Mouse (Mus musculus) gastrocnemius, adult 8-10 months (tissue): ENCODE measurements around the gene Lhb. TPM values are rescaled to one million over a fixed set of nuclear protein-coding genes. Genes with fewer than 3 reads are reported as not detected.

Experiments used
- DNase-seq, 2 experiments: peaks; one replicate each; pipeline ENCODE4 v3.0.0; 2022; ENCODE audit warnings: low spot score in 2 of 2
- total RNA-seq, 4 experiments: library from RNA; stranded (reverse); gene quantifications; 2 replicates each; pipeline ENCODE4 v1.2.4; 2022

Gene Lhb
- total RNA-seq, 4 experiments from 2014 or later = 0.46 to 0.61 TPM; not detected in 2

DNA sequence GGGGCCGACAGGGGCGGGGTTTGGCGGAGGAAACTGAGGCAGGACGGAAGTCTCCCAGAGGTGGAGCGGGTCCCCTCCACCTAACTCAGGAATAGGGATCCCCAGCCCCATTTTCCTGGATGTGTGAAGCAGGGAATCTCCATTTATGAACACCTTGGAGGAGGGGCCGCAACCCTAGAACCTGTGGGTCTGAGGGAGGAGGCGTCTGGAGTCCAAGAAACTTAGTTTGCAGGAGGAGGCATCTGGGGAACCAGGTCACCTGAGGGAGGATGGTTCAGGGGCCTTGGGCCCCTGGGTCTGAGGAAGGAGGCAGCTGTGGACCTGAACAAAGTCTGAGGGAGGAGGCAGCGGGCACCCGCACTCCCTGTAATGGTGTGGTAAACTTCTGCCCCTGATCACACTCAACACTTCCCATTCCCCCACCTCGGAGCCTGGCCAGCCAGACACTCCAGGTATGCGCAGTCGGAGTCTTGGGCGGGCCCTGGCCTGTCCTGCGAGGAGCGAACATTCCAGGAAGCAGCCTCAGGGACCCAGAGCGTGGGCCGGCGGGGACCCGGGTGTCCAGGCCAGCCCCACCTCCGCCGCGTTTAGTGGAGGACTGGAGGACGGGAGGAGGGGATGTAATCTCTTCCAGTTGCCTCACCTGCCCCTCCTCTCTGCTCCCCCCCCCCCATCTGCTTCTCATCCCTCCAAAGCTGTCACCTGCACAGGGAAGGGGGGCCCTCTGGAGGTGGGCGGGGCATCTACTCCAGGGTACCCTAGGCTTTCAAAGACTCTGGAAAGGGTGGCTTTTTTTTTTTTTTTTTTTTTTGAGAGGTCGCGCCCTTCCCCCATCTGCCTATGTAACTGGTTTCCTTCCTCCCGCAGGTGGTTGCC, 6.5 kb upstream of the Lhb start:
- peak in 1 of 2 experiments; percentile 7 for DNase-seq

DNA sequence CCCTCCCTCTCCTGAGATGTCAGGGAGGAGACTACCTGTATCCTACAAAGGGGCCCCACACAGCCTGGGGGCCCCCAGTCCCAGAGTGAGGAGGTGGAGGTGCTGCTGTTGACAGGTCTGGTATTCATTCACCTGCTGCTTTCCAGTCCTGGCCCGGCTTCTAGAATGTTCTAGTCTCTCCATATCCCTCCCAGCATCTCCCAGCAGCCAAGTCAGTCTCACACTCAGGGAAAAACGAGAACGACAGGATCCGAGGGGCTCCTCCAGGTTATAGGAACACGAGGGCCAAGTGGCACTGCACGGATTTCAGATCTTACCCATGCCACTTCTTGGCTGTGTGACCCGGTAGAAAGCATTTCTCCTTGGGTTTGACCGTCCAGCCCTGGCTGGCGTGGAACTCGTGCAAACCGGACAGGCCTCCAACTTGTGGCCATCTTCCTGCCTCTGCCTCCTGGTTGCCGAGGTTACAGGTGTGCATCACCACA, 5.8 kb upstream of the Lhb start:
- no peak for DNase-seq

- DNase-seq = no peak
Observed at GRCm38 (mm10) chr7:45415636-45416035, 5.0 kb upstream of the Lhb start.

- no peak for DNase-seq
Observed at GRCm38 (mm10) chr7:45417962-45418492, 2.6 kb upstream of the Lhb start.

DNA sequence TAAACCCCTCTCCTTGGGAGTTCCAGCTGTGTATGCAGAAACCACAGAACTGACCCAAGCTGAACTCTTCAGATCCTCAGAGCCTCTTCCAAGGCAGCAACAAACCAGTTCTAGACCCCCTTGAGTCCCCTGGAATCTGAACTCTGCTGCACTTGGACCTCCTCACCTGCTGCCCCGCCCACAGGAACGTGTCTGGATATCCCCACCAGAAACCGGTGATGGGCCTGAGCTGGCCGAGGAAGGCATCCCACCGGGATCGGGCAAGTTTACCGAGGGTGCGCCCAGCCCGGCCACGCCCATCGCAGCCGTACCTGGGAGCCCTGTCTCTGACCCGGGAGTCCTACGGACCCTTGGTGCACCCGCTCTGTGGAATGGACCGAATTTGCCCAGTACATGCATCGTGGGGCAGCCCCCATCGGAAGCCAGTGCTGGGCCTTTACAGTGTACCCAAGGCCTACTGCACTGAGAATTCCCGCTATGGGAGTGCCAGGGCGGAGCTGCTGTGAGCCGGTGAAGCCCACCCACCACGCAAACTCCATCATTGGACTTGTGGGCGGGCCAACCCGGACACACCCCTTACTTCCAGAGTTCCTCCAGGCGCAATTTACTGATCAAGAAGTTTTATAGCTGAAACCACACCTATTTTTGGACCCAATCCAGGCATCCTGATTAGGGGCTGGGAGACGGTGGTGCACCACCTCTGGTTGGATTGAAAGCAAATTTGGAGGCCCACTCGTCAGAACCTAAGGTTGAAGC, 583 bp upstream of the Lhb start:
- DNase-seq = no peak

- no peak for DNase-seq
Observed at GRCm38 (mm10) chr7:45421194-45421593, 574 bp downstream of the Lhb start.

GRCm38 (mm10) chr7:45426556-45426955, 5.9 kb downstream of the Lhb start:
- DNase-seq = peak in 1 of 2 experiments; percentile 69

DNA sequence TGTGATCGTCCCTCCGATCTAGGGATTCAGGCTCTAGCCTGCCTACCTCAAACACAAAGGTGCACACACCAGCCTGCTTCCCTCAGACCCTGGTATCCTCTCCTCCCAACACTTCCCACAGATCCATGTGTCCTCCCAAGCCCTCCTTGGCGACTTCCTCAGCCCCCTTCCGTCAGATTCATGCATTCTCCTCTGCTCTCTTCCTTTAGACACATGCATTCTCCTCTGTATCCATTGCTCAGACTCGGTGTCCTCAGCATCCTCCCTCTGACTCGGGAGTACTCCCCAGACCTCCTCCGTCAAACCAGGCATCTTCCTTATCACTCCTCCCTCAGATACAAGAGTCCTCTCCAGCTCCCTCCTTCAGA, 13.2 kb downstream of the Lhb start:
- DNase-seq = no peak

DNA sequence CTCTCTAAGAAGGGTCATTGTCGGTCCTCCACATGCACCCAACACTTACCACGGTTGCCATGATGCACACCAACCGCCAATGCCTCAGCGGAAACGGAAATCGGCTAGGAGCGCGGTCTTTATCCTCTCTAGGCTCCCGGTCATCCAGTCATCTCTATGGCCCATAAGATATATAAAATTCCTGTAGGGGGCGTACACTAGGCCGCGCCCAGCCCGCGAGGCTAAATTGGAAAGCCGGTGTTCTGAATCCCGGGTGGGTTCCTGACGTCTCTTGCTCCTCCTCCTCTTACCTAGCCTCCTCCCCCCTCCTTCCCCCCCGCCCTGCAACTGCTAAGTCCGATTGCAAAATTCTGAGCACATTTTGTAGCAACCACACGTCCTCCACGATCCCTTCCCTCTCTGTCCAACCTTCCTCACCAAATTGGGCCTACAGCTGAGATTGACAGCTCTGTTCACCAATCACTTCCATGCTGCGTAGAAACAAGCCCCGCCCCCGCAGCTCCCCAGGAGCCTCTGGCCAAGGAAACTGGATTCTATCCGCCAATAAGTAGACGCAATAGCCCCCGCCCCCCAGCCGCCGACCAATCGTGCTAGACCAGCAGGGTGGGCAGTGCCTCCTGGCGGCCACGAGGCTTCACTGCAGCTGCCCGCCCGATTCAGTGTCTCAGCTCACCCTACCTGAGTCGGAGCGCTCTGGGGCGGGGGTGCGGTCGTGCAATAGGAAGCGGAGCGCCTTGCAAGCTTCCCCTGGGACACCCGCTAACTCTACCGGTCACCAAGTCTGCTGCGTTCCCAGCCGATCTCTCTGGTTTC, 13.8 kb downstream of the Lhb start, which contains the start of gene Gys1:
TSS of gene Gys1 (plus strand) at position 642 of the 813 bp plus-strand sequence.
- DNase-seq = peak; percentile 100

GRCm38 (mm10) chr7:45435038-45435437, 14.4 kb downstream of the Lhb start:
- peak in 1 of 2 experiments; percentile 55 for DNase-seq

DNA sequence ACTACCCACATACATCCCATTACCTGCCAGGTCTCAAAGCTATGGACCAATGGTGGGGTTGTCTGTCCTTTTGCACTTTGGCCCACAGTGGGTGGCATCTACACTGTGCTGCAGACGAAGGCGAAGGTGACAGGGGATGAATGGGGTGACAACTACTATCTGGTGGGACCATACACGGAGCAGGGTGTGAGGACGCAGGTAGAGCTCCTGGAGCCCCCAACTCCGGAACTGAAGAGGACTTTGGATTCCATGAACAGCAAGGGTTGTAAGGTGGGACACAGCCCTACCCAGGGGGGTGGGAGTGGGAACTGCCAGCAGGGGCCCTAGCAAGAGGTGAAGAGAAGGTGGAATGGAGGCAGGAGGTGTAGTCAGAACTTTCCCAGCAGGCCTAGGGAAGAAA, 15.8 kb downstream of the Lhb start:
- DNase-seq = no peak

DNA sequence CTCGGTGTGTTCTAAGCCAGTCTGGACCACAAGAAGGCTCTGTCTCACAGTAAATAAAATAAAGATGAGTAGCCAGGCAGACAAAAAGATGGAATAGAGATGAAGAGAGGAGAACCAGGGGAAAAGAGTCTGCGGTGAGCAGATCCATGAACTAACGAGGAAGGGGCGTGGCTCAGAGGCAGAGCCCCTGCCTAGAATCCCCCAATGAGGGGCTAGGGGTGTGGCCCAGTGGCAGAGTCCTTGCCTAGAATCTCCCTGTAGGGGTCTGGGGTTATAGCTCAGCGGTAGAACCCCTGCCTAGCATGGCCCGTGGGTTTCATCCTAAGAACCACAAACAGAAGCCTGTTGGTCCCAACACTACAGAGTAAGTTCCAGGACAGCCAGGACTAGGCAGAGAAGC, 16.4 kb downstream of the Lhb start:
- DNase-seq = no peak

DNA sequence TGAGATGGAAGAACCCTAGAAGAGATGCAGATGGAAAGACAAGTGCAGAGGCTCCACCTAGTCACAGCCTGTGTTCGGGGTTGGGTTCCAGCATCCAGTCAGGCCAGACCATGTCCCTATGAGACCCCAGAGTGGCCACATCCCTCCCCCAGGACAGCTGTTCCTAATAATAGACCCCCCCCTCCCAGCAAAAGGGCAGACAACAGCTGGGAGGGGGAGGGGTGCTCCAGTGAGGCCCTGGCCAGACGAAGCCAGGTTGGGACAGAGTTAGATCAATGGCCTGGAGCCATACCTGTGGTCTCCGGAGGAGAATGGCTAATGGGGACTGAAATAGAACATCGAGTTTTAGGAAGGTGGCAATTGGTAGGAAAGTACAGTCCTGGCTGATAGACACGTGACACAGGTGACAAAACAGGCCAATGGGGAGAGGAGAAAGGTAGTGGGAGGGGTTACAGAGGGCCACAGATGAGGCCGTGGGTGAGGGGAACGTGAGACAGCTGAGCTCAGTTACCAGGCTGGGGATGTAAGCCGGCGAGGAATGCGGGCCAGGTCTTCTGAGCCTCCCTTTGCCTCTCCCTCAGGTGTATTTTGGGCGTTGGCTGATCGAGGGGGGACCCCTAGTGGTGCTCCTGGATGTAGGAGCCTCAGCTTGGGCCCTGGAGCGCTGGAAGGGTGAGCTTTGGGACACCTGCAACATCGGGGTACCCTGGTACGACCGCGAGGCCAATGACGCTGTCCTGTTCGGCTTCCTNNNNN, 17.1 kb downstream of the Lhb start, which contains the start of gene Ruvbl2:
TSS of gene Ruvbl2 (minus strand) at position 576 of the 756 bp plus-strand sequence.
- peak; percentile 66 to 81 for DNase-seq

DNA sequence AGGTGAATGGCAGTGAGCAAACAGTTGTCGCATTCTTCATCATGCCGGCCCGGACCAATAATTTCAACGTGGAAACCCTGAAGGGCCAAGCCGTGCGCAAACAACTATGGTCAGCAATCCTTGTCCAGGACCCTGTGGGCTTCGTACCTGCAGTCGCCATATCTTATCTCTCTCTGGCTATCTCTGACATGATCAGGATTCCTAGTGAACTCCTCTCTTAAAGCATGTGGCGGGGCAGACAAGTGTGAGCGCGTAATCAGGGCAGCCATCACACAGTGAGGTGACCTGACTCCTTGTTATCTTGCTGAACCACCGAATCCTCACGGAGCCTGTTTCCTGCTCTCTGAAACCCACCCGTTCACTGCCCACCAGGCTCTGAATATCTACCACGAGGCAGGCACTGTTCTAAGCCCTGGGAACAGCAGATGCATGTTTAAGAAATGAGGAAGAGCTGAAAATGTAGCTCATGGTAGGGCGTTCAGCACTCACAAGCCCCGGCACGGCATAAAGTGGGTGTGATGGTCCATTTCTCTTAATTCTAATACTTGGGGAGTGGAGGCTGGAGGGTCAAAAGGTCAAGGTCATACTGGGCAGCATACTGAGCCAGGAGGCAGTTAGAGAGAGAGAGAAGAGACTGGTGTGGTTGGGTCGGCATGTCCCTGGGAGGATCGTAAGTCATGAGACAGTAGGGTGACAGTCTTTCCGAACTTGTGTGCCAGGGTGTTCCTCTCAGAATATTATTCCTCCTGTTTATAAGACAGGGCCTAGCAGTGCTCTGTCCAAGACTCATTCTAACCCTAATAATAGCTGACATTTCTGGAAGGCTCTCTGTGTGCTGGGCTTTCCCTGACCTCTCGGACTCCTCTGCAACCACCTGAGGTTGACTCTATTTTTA, 23.2 kb downstream of the Lhb start:
- peak in 1 of 2 experiments; percentile 37 for DNase-seq

- no peak for DNase-seq
Observed at GRCm38 (mm10) chr7:45446589-45446988, 26.0 kb downstream of the Lhb start.

GRCm38 (mm10) chr7:45447325-45447990, 26.8 kb downstream of the Lhb start:
- DNase-seq = peak in 1 of 2 experiments; percentile 22

DNA sequence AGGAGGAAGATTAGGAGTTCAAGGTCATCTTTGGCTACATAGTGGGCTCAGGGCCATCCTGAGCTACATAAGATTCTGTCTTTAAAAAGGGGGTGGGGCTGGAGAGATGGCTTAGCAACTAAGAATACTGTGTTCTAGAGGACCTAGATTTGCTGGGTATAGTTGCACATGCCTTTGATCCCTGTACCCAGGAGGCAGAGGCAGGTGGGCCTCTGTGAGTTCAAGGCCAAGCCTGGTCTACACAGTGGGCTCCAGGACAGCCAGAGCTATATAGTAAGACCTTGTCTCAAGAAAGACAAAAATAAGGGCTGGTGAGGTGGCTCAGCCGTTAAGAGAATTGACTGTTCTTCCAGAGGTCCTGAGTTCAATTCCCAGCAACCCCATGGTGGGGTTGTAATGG, 29.4 kb downstream of the Lhb start:
- DNase-seq = no peak

DNA sequence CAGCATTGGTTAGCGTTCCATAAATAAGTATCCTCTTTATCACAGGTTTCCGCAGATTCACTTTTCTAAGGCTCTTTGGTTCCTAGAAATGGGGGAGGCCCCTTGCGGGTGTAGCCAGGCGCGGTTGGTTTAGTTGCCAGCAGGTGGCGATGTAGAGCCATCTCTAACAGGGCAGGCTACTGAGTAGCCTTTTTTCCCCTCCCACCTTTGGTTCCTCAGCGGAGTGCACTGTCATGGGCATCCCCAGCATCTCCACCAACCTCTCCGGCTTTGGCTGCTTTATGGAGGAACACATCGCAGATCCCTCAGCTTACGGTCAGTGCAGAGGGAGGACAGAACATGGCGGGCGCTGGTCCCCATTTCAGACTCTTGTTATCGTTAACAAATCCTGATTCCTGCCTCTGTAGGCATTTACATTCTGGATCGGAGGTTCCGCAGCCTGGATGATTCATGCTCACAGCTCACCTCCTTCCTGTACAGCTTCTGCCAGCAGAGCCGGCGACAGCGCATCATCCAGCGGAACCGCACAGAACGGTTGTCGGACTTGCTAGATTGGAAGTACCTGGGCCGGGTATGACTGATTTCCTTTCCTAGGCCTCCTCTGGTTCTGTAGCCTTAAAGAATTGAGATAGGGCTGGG, 30.8 kb downstream of the Lhb start:
- DNase-seq = peak; percentile 73 to 74
